Mouse (Mus musculus) brain, embryonic 14.5 days (tissue): ENCODE results near the gene Glrp1.

Source experiments
- CTCF ChIP-seq: fragments of 200-500 bp; IDR thresholded peaks from 2 replicates; pipeline ENCODE4 v1.5.1; 2012; ENCODE audit warnings: inconsistent platforms, mild to moderate bottlenecking, moderate library complexity, borderline replicate concordance; ENCODE audit not compliant: insufficient read depth, insufficient read length; ENCODE audit errors: extremely low read depth
- POLR2A ChIP-seq: fragments of 200-500 bp; IDR thresholded peaks from 2 replicates; pipeline ENCODE4 v1.6.1; 2012; ENCODE audit warnings: mild to moderate bottlenecking, inconsistent platforms, borderline replicate concordance; ENCODE audit not compliant: poor library complexity, insufficient read depth, insufficient read length, severe bottlenecking; ENCODE audit errors: extremely low read depth

GRCm38 (mm10) chr1:88513613-88514012, 3.7 kb upstream of the Glrp1 start:
- TF ChIP-seq POLR2A (no peak), CTCF (no peak)
